Mouse (Mus musculus) adrenal gland, postnatal 14 days (tissue): ENCODE measurements around the gene Usp10. TPM values are rescaled to one million over a fixed set of nuclear protein-coding genes. Genes with fewer than 3 reads are reported as not detected.

Experiments used
- total RNA-seq: library from RNA; stranded (reverse); gene quantifications from 2 replicates; pipeline ENCODE4 v1.2.3, GENCODE M21; 2021

Gene Usp10
- total RNA-seq, 1 experiment from 2014 or later, result 103 TPM

Other genes with a start within 250 kb of the Usp10 start
- gene Wfdc1, start 244.0 kb upstream of the Usp10 start, total RNA-seq, result 10.4 and 10.7 TPM in 2 replicates
- gene Atp2c2, start 210.4 kb upstream of the Usp10 start, total RNA-seq, result 0.41 TPM in 2 replicates
- gene Tldc1, start 131.9 kb upstream of the Usp10 start, total RNA-seq, result 9.1 and 10.8 TPM in 2 replicates
- gene Cotl1, start 69.8 kb upstream of the Usp10 start, total RNA-seq, result 56.9 and 79.0 TPM in 2 replicates
- 6.6 and 10.0 TPM in 2 replicates for gene Klhl36, start 48.1 kb upstream of the Usp10 start, total RNA-seq
- gene Gm20388, start 481 bp downstream of the Usp10 start, total RNA-seq, result 4.6 and 17.6 TPM in 2 replicates
- 6.9 and 8.3 TPM in 2 replicates for gene Crispld2, start 82.1 kb downstream of the Usp10 start, total RNA-seq
- 45.3 and 48.1 TPM in 2 replicates for gene Zdhhc7, start 191.1 kb downstream of the Usp10 start, total RNA-seq
- gene 6430548M08Rik, start 203.8 kb downstream of the Usp10 start, total RNA-seq, result 58.4 and 60.7 TPM in 2 replicates